Mouse (Mus musculus): ENCODE measurements at regions not wholly inside any gene's neighbourhood (a gene's known extent, or its start where the extent isn't known, plus 50 kb on each side); places are given as distances from the start of the nearest gene placed in this dataset.

GRCm38 (mm10) chr16:64145687-64146535 is 281.9 kb upstream of the Epha3 start:
- H3K4me3 ChIP-seq = no peak overlapping the region

More at GRCm38 (mm10) chr16:64145687-64146535, 281.9 kb upstream of the Epha3 start:
- TF ChIP-seq CTCF (IDR thresholded peaks at IDR 0.05) = no peak
- no peak overlapping the region for H3K27ac ChIP-seq
- intact Hi-C loops (cut with DNase I) = no loop called here
- no peak for DNase-seq (ENCODE audit: extremely low spot score in 1 of 2, low spot score in 2 of 2)

Measured in left cerebral cortex, adult 2 months (tissue).